Mouse (Mus musculus) kidney, embryonic 14.5 days (tissue): Measurements from ENCODE around the gene Depp1. TPM values are rescaled to one million over a fixed set of nuclear protein-coding genes. Genes with fewer than 3 reads are reported as not detected.

Experiments
- ATAC-seq: fragments of 200-750 bp; cut with Nextera tagmentation; 2 replicates; pipeline ENCODE4 v1.8.0; 2017; ENCODE audit warnings: moderate number of reproducible peaks, mild to moderate bottlenecking, moderate TSS enrichment, moderate library complexity; ENCODE audit not compliant: low FRiP score, low TSS enrichment
- H3K27ac ChIP-seq: fragments of 300-500 bp; sonication (generic); 2 replicates; pipeline ENCODE4 v1.5.1; 2014; ENCODE audit warnings: low read depth, mild to moderate bottlenecking, low read length, moderate library complexity, mixed read lengths
- H3K27me3 ChIP-seq: fragments of 300-500 bp; sonication (generic); 2 replicates; pipeline ENCODE4 v1.6.1; 2014; ENCODE audit warnings: mild to moderate bottlenecking, low read length; ENCODE audit not compliant: control insufficient read depth, insufficient read depth
- H3K36me3 ChIP-seq: fragments of 300-500 bp; sonication (generic); 2 replicates; pipeline ENCODE4 v1.6.1; 2014; ENCODE audit warnings: low read length, mixed read lengths; ENCODE audit not compliant: control insufficient read depth, insufficient read depth
- H3K4me1 ChIP-seq: fragments of 300-500 bp; sonication (generic); 2 replicates; pipeline ENCODE4 v1.6.1; 2014; ENCODE audit warnings: low read length, mixed read lengths; ENCODE audit not compliant: control insufficient read depth, insufficient read depth
- H3K4me2 ChIP-seq: fragments of 300-500 bp; sonication (generic); replicated peaks from 2 replicates; pipeline ENCODE4 v1.6.1; 2014; ENCODE audit warnings: low read depth, mild to moderate bottlenecking, low read length
- H3K4me3 ChIP-seq: fragments of 300-500 bp; sonication (generic); 2 replicates; pipeline ENCODE4 v1.5.1; 2014; ENCODE audit warnings: mild to moderate bottlenecking, low read length
- H3K9ac ChIP-seq: fragments of 300-500 bp; sonication (generic); 2 replicates; pipeline ENCODE4 v1.6.1; 2014; ENCODE audit warnings: low read depth, mild to moderate bottlenecking, low read length, moderate library complexity
- H3K9me3 ChIP-seq: fragments of 300-500 bp; sonication (generic); 2 replicates; pipeline ENCODE4 v1.6.1; 2016; ENCODE audit warnings: low read length; ENCODE audit not compliant: control insufficient read depth
- WGBS: fragments of 180-500 bp; shearing (Covaris S2); extraction: QIAGEN DNeasy Blood & Tissue Kit; methylation state at CpG from one replicate; pipeline ENCODE4 v1.1.7; 2014; 5-methylcytosine and 5-hydroxymethylcytosine counted together
- polyA plus RNA-seq: library from polyadenylated mRNA; unstranded; fragments of >200 nt; fragmentation: Nextera tagmentation; extraction: Ambion mirVana; gene quantifications from 2 replicates; pipeline ENCODE4 v1.2.1, GENCODE M21; 2014

The Depp1 gene
- polyA plus RNA-seq, 1 experiment from 2014 or later: 23.1 TPM

GRCm38 (mm10) chr6:116664031-116664430 lies 13.6 kb downstream of the Depp1 start:
- WGBS: 86% methylated on average over 6 of the region's 6 CpGs
- Histone ChIP-seq H3K27ac (no peak overlapping the region), H3K36me3 (no peaks in the 10 kb centered on the region), H3K4me3 (no peak overlapping the region), H3K9ac (no peak overlapping the region), H3K4me1 (no peaks in the 10 kb centered on the region), H3K9me3 (no peaks in the 10 kb centered on the region), H3K4me2 (no peak overlapping the region), H3K27me3 (no peaks in the 10 kb centered on the region)
- no peak for ATAC-seq

- Histone ChIP-seq H3K4me3 (no peak overlapping the region), H3K9ac (no peak overlapping the region), H3K36me3 (no peaks in the 10 kb centered on the region), H3K9me3 (no peaks in the 10 kb centered on the region), H3K27ac (no peak overlapping the region), H3K4me2 (no peak overlapping the region), H3K4me1 (no peaks in the 10 kb centered on the region), H3K27me3 (no peaks in the 10 kb centered on the region)
- no peak for ATAC-seq
- 73% methylated on average over 3 of the region's 3 CpGs for WGBS
These were observed 14.4 kb downstream of the Depp1 start for GRCm38 (mm10) chr6:116664830-116665229.

GRCm38 (mm10) chr6:116666085-116666750 lies 15.8 kb downstream of the Depp1 start:
- H3K4me1 ChIP-seq: peaks cover 4% of the 10 kb centered on the region; the same call in 1 of the 2 replicates
- H3K27ac ChIP-seq: no peak overlapping the region
- H3K9ac ChIP-seq: no peak overlapping the region
- 81% methylated on average over 12 of the region's 12 CpGs for WGBS
- no peaks in the 10 kb centered on the region for H3K36me3 ChIP-seq
- no peak for ATAC-seq
- H3K27me3 ChIP-seq: no peaks in the 10 kb centered on the region
- no peaks in the 10 kb centered on the region for H3K9me3 ChIP-seq
- H3K4me3 ChIP-seq: no peak overlapping the region
- H3K4me2 ChIP-seq: no peak overlapping the region

- Histone ChIP-seq H3K36me3 (no peaks in the 10 kb centered on the region), H3K4me3 (no peak overlapping the region), H3K9ac (no peak overlapping the region), H3K27ac (no peak overlapping the region), H3K4me2 (no peak overlapping the region), H3K4me1 (peaks cover 6% of the 10 kb centered on the region; the same call in 1 of the 2 replicates), H3K9me3 (no peaks in the 10 kb centered on the region), H3K27me3 (no peaks in the 10 kb centered on the region)
- 73% methylated on average over 3 of the region's 3 CpGs for WGBS
- no peak for ATAC-seq
These were observed 16.5 kb downstream of the Depp1 start for GRCm38 (mm10) chr6:116666892-116667291.

GRCm38 (mm10) chr6:116667382-116667781 lies 17.0 kb downstream of the Depp1 start:
- no peaks in the 10 kb centered on the region for H3K27me3 ChIP-seq
- H3K4me2 ChIP-seq: no peak overlapping the region
- no peak for ATAC-seq

GRCm38 (mm10) chr6:116668682-116669470 lies 18.5 kb downstream of the Depp1 start:
- WGBS: 34% methylated on average over 11 of the region's 11 CpGs
- peaks cover 12% of the 10 kb centered on the region; the same call in 1 of the 2 replicates for H3K4me1 ChIP-seq
- no peaks in the 10 kb centered on the region for H3K9me3 ChIP-seq
- H3K27me3 ChIP-seq: no peaks in the 10 kb centered on the region
- ATAC-seq: no peak
- no peak overlapping the region for H3K9ac ChIP-seq
- H3K36me3 ChIP-seq: no peaks in the 10 kb centered on the region
- no peak overlapping the region for H3K27ac ChIP-seq
- no peak overlapping the region for H3K4me2 ChIP-seq
- H3K4me3 ChIP-seq: no peak overlapping the region

More at GRCm38 (mm10) chr6:116667382-116667781, 17.0 kb downstream of the Depp1 start:
- no peak overlapping the region for H3K9ac ChIP-seq
- peaks cover 6% of the 10 kb centered on the region; the same call in 1 of the 2 replicates for H3K4me1 ChIP-seq
- H3K9me3 ChIP-seq: no peaks in the 10 kb centered on the region
- H3K27ac ChIP-seq: no peak overlapping the region
- H3K36me3 ChIP-seq: no peaks in the 10 kb centered on the region
- 80% methylated on average over 3 of the region's 3 CpGs for WGBS
- no peak overlapping the region for H3K4me3 ChIP-seq

- H3K27ac ChIP-seq: no peak overlapping the region
- H3K4me3 ChIP-seq: no peak overlapping the region
- no peaks in the 10 kb centered on the region for H3K9me3 ChIP-seq
- H3K4me1 ChIP-seq: peaks cover 16% of the 10 kb centered on the region; the same call in 1 of the 2 replicates
- WGBS: 41% methylated on average over 6 of the region's 6 CpGs
- no peak for ATAC-seq
- no peak overlapping the region for H3K4me2 ChIP-seq
- H3K27me3 ChIP-seq: no peaks in the 10 kb centered on the region
- no peak overlapping the region for H3K9ac ChIP-seq
- no peaks in the 10 kb centered on the region for H3K36me3 ChIP-seq
These were observed 19.7 kb downstream of the Depp1 start for GRCm38 (mm10) chr6:116670144-116670543.

GRCm38 (mm10) chr6:116671031-116671430 lies 20.6 kb downstream of the Depp1 start:
- Histone ChIP-seq H3K4me2 (no peak overlapping the region), H3K9ac (no peak overlapping the region), H3K36me3 (no peaks in the 10 kb centered on the region), H3K4me1 (peaks cover 16% of the 10 kb centered on the region; the same call in 1 of the 2 replicates), H3K9me3 (no peaks in the 10 kb centered on the region), H3K4me3 (no peak overlapping the region), H3K27me3 (no peaks in the 10 kb centered on the region), H3K27ac (no peak overlapping the region)
- peak; percentile 34; the same call in 1 of the 2 replicates for ATAC-seq
- WGBS: 18% methylated on average over 5 of the region's 5 CpGs

GRCm38 (mm10) chr6:116671768-116672167 lies 21.4 kb downstream of the Depp1 start:
- Histone ChIP-seq H3K4me1 (peaks cover 16% of the 10 kb centered on the region; the same call in 1 of the 2 replicates), H3K9me3 (no peaks in the 10 kb centered on the region), H3K36me3 (no peaks in the 10 kb centered on the region), H3K4me2 (no peak overlapping the region), H3K4me3 (no peak overlapping the region), H3K27me3 (no peaks in the 10 kb centered on the region), H3K27ac (no peak overlapping the region), H3K9ac (no peak overlapping the region)
- no peak for ATAC-seq
- WGBS: 80% methylated on average over 4 of the region's 4 CpGs
